ENCODE assay signal across 19 mouse cellular contexts in genomic region chr3:69458756-69459155, GRCm38 (mm10).
"Had no signal": no experiment of that assay in that cellular context is flagged by ENCODE, and none has a peak within 500 bp of the region (broad histone marks: within the 10 kb centered on the region; RNA-seq: fewer than 3 reads in every experiment).

No protein-coding gene starts in this region.

- H3K4me1 ChIP-seq: midbrain, embryonic 10.5 days; midbrain, embryonic 12.5 days; neural tube, embryonic 13.5 days had no signal

- DNase-seq: lung, adult 18-20 months; lung, embryonic 14.5 days; lung, postnatal 10 days; lung, postnatal 4 days; midbrain, embryonic 14.5 days; retina, postnatal 1 day; right cerebral cortex, adult 18-20 months; right cerebral cortex, postnatal 25 days; right cerebral cortex, postnatal 4 days; spleen, adult 18-20 months; thymus, adult 2 months; thymus, postnatal 25 days; thymus, postnatal 4 days had no signal

- H3K27ac ChIP-seq: midbrain, embryonic 10.5 days; midbrain, embryonic 12.5 days; neural tube, embryonic 13.5 days; neural tube, embryonic 15.5 days had no signal

- H3K4me3 ChIP-seq: midbrain, embryonic 10.5 days; midbrain, embryonic 12.5 days; myocyte; neural tube, embryonic 13.5 days; neural tube, embryonic 15.5 days had no signal

- ATAC-seq: midbrain, embryonic 16.5 days had no signal
